Mouse (Mus musculus) limb, embryonic 10.5 days (tissue): ENCODE measurements around the gene Tmem255b. TPM values are rescaled to one million over a fixed set of nuclear protein-coding genes. Genes with fewer than 3 reads are reported as not detected.

Experiments used
- DNase-seq: peaks from one replicate; pipeline ENCODE4 v3.0.0-alpha.2; 2017; ENCODE audit warnings: low spot score
- H3K27ac ChIP-seq: fragments of 300-500 bp; sonication (generic); 2 replicates; pipeline ENCODE4 v1.5.1; 2016; ENCODE audit warnings: mild to moderate bottlenecking
- H3K27me3 ChIP-seq: fragments of 300-500 bp; sonication (generic); 2 replicates; pipeline ENCODE4 v1.6.1; 2016; ENCODE audit warnings: low read depth, mild to moderate bottlenecking; ENCODE audit not compliant: poor library complexity, severe bottlenecking
- H3K36me3 ChIP-seq: fragments of 300-500 bp; sonication (generic); 2 replicates; pipeline ENCODE4 v1.6.1; 2016; ENCODE audit warnings: mild to moderate bottlenecking, moderate library complexity
- H3K4me1 ChIP-seq: fragments of 300-500 bp; sonication (generic); 2 replicates; pipeline ENCODE4 v1.6.1; 2016
- H3K4me3 ChIP-seq: fragments of 300-500 bp; sonication (generic); 2 replicates; pipeline ENCODE4 v1.5.1; 2016; ENCODE audit warnings: mild to moderate bottlenecking, moderate library complexity
- H3K9me3 ChIP-seq: fragments of 300-500 bp; sonication (generic); replicated peaks from 2 replicates; pipeline ENCODE4 v1.6.1; 2016; ENCODE audit warnings: mild to moderate bottlenecking
- WGBS: fragments of 180-500 bp; shearing (Covaris S2); methylation state at CpG from one replicate; pipeline ENCODE4 v1.1.7; 2016; 5-methylcytosine and 5-hydroxymethylcytosine counted together
- polyA plus RNA-seq: library from polyadenylated mRNA; unstranded; fragments of >200 nt; fragmentation: Nextera tagmentation; extraction: Ambion mirVana; gene quantifications from 2 replicates; pipeline ENCODE4 v1.2.1, GENCODE M21; 2016

Tmem255b gene
- polyA plus RNA-seq, 1 experiment from 2014 or later = 0.29 TPM

DNA sequence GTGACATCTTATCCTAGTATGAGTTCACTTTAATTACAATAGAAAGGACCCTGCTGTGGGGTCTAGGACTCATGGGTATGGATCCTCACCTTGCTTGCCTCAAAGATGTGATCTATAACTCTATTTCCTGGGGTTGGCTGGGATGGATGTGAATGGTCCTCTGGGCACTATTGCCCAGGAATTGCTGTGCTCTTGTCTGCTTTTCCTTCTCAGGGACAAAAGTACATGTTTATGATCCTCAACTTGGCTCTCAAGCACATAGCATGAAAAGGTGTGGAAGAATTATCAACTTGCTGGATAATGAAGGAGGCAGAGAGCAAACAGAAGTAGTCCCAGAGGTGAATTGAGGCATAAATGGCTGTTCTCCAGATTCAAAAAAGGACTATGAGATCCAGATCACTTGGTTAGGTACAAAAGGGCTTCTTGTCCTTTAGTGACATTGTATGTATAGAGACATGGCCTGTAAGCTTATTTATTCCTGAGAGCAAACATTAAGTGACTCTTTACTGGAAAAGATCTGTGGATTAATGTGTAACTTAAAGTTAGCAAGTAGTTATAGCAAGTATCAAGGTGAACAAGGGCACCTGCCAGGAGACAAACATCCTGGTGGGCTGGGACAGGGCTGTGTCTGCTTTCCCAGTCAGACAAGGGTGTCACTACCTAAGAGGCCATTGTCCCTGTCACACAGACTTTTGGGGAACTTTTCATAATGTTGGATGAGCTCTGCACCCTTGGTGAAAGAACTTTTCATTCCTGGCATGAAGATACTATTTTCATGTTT lies 70.1 kb downstream of the Tmem255b start:
- no peaks in the 10 kb centered on the region for H3K36me3 ChIP-seq
- H3K27me3 ChIP-seq = no peaks in the 10 kb centered on the region

GRCm38 (mm10) chr8:13506849-13507248 lies 71.9 kb downstream of the Tmem255b start:
- no peaks in the 10 kb centered on the region for H3K27me3 ChIP-seq
- 76% methylated on average over 4 of the region's 4 CpGs for WGBS
- no peaks in the 10 kb centered on the region for H3K4me1 ChIP-seq
- no peak overlapping the region for H3K27ac ChIP-seq
- H3K4me3 ChIP-seq = no peak overlapping the region
- no peaks in the 10 kb centered on the region for H3K36me3 ChIP-seq
- DNase-seq = no peak
- no peaks in the 10 kb centered on the region for H3K9me3 ChIP-seq

More for the DNA sequence above, 70.1 kb downstream of the Tmem255b start:
- no peak for DNase-seq
- H3K9me3 ChIP-seq = no peaks in the 10 kb centered on the region
- H3K27ac ChIP-seq = no peak overlapping the region
- no peak overlapping the region for H3K4me3 ChIP-seq
- H3K4me1 ChIP-seq = no peaks in the 10 kb centered on the region

DNA sequence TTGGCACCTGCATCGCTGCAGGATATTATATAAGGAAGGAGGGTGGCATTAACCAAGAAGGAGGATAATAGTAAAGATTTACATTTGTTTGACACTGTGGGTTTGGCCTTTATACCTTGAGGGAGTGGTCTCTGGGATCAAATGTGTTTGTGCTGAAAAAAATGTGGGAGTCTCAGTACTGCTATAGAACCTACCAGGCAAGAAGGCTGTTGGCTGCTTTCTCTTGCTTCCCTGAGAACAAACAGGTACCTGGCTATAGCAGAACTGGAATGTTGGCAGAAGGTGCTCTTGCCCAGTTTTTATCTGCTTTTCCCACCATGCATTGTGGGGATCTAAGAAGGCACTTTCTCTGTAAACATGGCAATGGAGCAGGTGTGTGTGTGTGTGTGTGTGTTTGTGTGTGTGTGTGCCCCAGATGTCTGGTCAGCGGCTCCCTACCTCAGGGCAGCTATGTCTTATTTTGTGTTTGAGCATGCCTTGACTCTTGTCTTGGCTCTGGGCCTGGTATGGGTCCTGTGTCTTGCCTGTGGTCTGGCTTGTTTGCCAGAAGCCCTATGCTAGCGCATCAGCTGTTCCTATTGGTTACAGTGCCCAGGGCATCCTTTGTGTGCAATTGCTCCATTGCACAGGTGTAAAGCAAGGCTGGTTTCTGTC lies 72.4 kb downstream of the Tmem255b start:
- no peaks in the 10 kb centered on the region for H3K36me3 ChIP-seq
- no peaks in the 10 kb centered on the region for H3K9me3 ChIP-seq
- no peak overlapping the region for H3K4me3 ChIP-seq
- H3K27me3 ChIP-seq = no peaks in the 10 kb centered on the region
- WGBS = 86% methylated on average over 3 of the region's 3 CpGs
- no peak overlapping the region for H3K27ac ChIP-seq
- no peaks in the 10 kb centered on the region for H3K4me1 ChIP-seq
- no peak for DNase-seq

- H3K4me1 ChIP-seq = no peaks in the 10 kb centered on the region
- WGBS = 70% methylated on average over 5 of the region's 5 CpGs
- no peak overlapping the region for H3K27ac ChIP-seq
- H3K4me3 ChIP-seq = no peak overlapping the region
- DNase-seq = no peak
- no peaks in the 10 kb centered on the region for H3K36me3 ChIP-seq
- H3K27me3 ChIP-seq = no peaks in the 10 kb centered on the region
- H3K9me3 ChIP-seq = no peaks in the 10 kb centered on the region
These were observed 77.0 kb downstream of the Tmem255b start for GRCm38 (mm10) chr8:13512016-13512415.

DNA sequence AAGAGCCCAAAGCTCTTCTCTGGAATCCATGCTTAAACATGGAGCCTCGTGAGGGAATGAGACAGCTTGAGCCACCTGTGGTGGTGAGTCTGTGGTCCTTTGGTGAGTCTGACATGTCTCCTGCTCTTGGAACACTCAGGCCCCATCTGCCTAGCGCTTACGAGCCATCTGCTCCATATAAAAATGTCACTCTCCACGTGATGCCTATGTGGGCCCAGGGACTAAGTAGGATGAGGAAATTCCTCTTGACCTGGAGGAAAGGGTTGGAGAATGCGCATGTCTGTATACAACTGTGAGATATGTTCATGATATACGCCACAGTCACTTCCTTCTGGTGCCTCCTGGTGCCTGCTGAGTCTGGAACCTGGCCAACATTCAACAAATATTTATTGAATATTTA lies 77.7 kb downstream of the Tmem255b start:
- Histone ChIP-seq H3K9me3 (no peaks in the 10 kb centered on the region), H3K4me1 (no peaks in the 10 kb centered on the region), H3K27ac (no peak overlapping the region), H3K4me3 (no peak overlapping the region), H3K36me3 (no peaks in the 10 kb centered on the region), H3K27me3 (no peaks in the 10 kb centered on the region)
- DNase-seq = no peak
- 80% methylated on average over 6 of the region's 6 CpGs for WGBS

- 86% methylated on average over 5 of the region's 5 CpGs for WGBS
These were observed 78.8 kb downstream of the Tmem255b start for GRCm38 (mm10) chr8:13513556-13514370.

DNA sequence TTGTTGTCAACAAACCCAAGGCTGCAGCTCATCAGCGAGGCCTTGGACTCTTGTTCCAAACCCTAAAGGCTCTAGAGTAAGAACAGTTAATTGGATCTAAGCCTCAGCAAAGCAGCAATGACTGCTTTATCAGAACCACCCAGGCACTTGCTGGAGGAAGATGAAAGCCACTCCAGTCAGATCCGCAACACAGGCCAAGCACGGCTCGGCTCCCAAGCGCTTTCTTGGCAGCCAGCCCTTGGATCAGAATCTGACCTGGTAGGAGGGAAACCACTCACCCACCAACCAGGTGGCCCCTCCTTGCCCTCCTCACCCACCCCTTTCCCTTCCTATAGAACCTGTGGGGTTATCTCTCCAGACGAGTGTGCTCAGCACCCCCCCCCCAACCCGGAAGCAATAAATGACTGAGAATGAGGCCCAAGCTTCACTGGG lies 81.0 kb downstream of the Tmem255b start:
- no peaks in the 10 kb centered on the region for H3K27me3 ChIP-seq
- 77% methylated on average over 7 of the region's 7 CpGs for WGBS
- no peaks in the 10 kb centered on the region for H3K9me3 ChIP-seq
- DNase-seq = no peak
- H3K27ac ChIP-seq = no peak overlapping the region
- H3K36me3 ChIP-seq = no peaks in the 10 kb centered on the region
- no peak overlapping the region for H3K4me3 ChIP-seq
- no peaks in the 10 kb centered on the region for H3K4me1 ChIP-seq

More at GRCm38 (mm10) chr8:13513556-13514370, 78.8 kb downstream of the Tmem255b start:
- Histone ChIP-seq H3K36me3 (no peaks in the 10 kb centered on the region), H3K9me3 (no peaks in the 10 kb centered on the region), H3K27me3 (no peaks in the 10 kb centered on the region), H3K4me1 (no peaks in the 10 kb centered on the region), H3K27ac (no peak overlapping the region), H3K4me3 (no peak overlapping the region)
- no peak for DNase-seq

- DNase-seq = no peak
- Histone ChIP-seq H3K4me3 (no peak overlapping the region), H3K27me3 (no peaks in the 10 kb centered on the region), H3K4me1 (no peaks in the 10 kb centered on the region), H3K36me3 (no peaks in the 10 kb centered on the region), H3K9me3 (no peaks in the 10 kb centered on the region), H3K27ac (no peak overlapping the region)
- WGBS = 86% methylated on average over 5 of the region's 5 CpGs
These were observed 81.7 kb downstream of the Tmem255b start for GRCm38 (mm10) chr8:13516728-13517127.

DNA sequence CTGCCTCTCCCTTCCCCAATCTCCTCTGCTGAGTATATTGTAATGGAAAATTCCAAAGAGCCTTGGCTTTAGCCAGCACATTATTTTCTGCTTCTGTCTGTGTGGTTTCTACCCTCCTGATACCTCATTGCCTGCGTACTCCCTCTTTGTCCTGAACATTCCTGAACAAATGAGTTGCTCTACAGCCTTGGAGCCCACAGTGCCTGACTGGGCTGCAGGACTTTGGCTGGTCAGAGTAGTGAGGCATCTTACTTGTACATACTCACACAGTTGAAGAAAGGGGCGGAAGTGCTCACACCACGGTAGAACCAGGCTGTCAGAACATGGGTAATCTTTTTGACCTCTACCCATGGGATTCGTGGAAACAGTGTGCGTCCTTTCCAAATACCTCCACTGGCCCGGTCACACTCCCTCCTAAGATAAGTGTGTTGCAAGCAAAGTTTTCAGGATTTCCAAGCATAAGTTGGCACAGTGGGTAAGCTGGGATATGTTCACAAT lies 82.3 kb downstream of the Tmem255b start:
- Histone ChIP-seq H3K27ac (no peak overlapping the region), H3K36me3 (no peaks in the 10 kb centered on the region), H3K9me3 (no peaks in the 10 kb centered on the region), H3K4me3 (no peak overlapping the region), H3K4me1 (no peaks in the 10 kb centered on the region), H3K27me3 (no peaks in the 10 kb centered on the region)
- DNase-seq = no peak
- 94% methylated on average over 6 of the region's 6 CpGs for WGBS

Other genes with a start within 250 kb of the Tmem255b start
- 16.0 and 18.8 TPM in 2 replicates for gene Grtp1, start 234.6 kb upstream of the Tmem255b start, polyA plus RNA-seq
- gene Adprhl1, start 181.0 kb upstream of the Tmem255b start, polyA plus RNA-seq = 0.14 TPM in 1 of 2 replicates, not detected in the other
- 19.9 and 23.3 TPM in 2 replicates for gene Dcun1d2, start 147.1 kb upstream of the Tmem255b start, polyA plus RNA-seq
- gene Tmco3, start 147.0 kb upstream of the Tmem255b start, polyA plus RNA-seq = 32.1 and 37.5 TPM in 2 replicates
- 183 and 197 TPM in 2 replicates for gene Tfdp1, start 96.4 kb upstream of the Tmem255b start, polyA plus RNA-seq
- gene Atp4b, start 38.4 kb upstream of the Tmem255b start, polyA plus RNA-seq = not detected in 2 replicates
- 0.06 TPM in 2 replicates for gene Grk1, start 30.1 kb upstream of the Tmem255b start, polyA plus RNA-seq
- gene Gas6, start 59.3 kb downstream of the Tmem255b start, polyA plus RNA-seq = 3.4 and 4.3 TPM in 2 replicates
- not detected in 2 replicates for gene 1700029H14Rik, start 127.3 kb downstream of the Tmem255b start, polyA plus RNA-seq
- 17.0 and 18.1 TPM in 2 replicates for gene Rasa3, start 242.4 kb downstream of the Tmem255b start, polyA plus RNA-seq